Mouse (Mus musculus) urinary bladder, postnatal 36 days (tissue): Measurements from ENCODE around the gene Hsd11b2.

ENCODE experiments used
- DNase-seq, 2 experiments: peaks; one replicate each; pipeline ENCODE4 v3.0.0; 2022; ENCODE audit warnings: low spot score in 2 of 2, mixed read lengths in 1 of 2

The Hsd11b2 gene

GRCm38 (mm10) chr8:105484030-105484368, 34.6 kb upstream of the Hsd11b2 start:
- no peak for DNase-seq

GRCm38 (mm10) chr8:105484392-105484791, 34.2 kb upstream of the Hsd11b2 start:
- peak in 1 of 2 experiments; percentile 70 for DNase-seq

GRCm38 (mm10) chr8:105488082-105488481, 30.5 kb upstream of the Hsd11b2 start:
- DNase-seq, result no peak

DNA sequence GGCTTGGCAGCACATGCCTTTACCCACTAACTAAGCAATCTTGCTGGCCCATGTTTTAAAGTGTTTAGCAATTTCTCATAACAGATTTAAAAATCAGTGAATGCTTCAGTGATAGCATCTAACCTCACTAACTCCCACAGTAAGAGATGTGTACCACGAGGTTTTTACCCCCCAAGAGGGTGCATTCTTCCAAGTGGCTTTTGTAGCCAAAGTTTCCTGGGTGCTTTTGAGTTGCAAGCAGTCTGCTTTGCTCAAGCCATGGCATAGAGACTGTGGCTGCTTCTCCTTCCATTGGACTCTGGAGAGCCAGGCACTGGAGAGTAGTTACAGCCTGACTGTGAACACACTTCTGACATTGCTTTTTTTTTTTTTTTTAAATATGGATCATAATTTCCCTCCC, 29.3 kb upstream of the Hsd11b2 start:
- DNase-seq, result no peak

GRCm38 (mm10) chr8:105493495-105493894, 25.1 kb upstream of the Hsd11b2 start:
- no peak for DNase-seq

DNA sequence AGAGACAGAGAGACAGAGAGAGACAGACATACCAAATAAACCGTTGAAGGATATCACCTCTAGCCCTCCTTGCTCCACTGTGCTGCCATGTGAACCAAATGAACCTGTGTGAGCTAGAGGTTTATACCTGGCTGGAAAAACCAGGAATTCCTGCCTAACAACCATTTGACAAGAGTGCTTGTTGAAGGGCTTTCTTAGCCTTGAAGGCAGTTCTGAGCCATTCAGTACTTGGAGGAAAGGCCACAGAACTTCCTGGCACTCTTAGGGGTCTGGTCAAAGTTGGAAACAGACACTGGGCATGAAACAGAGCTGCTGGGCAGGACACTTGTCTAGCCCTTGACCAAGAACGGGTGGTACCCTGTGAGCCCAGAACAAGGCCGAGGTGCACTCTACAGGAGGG, 24.0 kb upstream of the Hsd11b2 start:
- DNase-seq, result no peak

GRCm38 (mm10) chr8:105495350-105496302, 22.9 kb upstream of the Hsd11b2 start:
- no peak for DNase-seq

- DNase-seq, result peak; percentile 85 to 89
Observed at GRCm38 (mm10) chr8:105496439-105497180, 21.9 kb upstream of the Hsd11b2 start, which contains the start of gene Zdhhc1. TSS of gene Zdhhc1 (minus strand) at chr8:105496902.

DNA sequence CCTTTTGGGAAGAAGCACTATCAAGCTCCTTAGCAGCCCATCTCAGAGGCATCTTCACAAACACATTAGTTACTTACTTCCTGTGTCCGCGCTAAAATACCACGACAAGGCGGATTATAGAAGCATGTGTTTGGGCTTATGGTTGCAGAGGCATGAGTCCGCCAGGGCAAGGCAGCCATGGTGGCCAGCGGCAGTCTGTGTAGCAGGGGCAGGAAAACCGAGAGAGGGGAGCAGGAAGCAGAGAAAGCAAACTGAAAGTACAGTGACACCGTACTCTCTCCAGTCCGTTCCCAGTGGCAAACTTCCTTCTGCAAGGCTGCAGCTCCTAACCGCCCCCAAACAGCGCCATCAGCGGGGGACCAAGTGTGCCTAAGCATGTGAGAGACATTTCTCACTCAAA, 18.8 kb upstream of the Hsd11b2 start:
- DNase-seq, result no peak

DNA sequence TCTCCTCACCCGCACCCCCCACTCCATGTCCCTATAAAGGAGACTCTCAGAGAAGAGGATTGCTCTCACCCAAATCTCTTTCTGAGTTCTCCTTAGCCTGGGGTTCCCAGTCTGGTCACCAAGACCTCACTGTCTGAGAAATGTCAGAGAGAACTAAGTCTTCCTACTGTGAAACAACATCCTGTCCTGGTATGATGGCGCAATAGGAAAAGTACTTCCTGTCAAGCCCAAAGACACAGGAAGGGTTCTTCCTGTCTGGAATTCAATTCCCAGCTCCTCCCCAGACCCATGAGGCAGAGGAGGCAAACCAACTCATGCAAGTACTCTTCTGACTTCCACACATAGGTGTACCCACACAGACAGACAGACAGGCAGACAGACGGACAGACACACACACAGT, 13.9 kb upstream of the Hsd11b2 start:
- no peak for DNase-seq

DNA sequence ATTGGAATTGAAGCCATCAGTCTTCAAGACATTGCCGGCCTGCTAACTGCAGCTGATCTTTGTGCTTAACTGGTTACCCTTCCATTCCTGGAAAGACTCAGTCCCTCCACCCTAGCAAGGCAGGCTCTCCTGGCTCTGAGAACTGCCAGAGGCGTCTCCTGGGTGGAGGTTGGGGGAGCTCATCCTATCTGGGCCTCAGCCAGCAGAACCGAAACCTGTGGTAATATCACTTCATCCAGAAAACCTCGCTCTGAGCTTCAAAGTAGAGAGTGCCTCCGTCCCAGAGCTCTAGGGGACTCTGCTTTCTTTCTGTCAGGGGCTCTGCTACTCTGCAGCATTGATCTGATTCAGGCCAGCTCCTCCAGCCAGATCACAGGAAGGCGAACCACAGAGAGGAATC, 11.6 kb upstream of the Hsd11b2 start:
- peak in 1 of 2 experiments; percentile 26 for DNase-seq

DNA sequence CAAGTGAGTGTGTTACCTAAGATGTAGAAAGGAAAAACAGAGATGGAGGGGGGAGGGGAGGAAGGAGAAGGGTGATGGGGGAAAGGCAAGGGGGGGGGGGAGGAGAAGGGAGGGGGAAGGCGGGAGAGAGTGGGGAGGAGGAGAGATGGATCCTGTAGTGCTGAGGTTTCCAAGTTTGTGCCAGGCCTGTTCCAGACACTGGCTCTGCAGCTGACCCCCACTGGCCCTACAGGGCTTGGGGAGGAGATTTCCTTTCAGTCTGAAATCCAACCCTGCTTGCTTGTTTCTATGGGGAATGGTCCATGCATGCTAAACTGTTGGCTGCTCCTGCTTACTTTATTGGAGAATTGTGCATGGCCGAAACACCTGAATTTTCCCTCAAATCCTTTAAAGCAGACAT, 9.8 kb upstream of the Hsd11b2 start:
- DNase-seq, result no peak

DNA sequence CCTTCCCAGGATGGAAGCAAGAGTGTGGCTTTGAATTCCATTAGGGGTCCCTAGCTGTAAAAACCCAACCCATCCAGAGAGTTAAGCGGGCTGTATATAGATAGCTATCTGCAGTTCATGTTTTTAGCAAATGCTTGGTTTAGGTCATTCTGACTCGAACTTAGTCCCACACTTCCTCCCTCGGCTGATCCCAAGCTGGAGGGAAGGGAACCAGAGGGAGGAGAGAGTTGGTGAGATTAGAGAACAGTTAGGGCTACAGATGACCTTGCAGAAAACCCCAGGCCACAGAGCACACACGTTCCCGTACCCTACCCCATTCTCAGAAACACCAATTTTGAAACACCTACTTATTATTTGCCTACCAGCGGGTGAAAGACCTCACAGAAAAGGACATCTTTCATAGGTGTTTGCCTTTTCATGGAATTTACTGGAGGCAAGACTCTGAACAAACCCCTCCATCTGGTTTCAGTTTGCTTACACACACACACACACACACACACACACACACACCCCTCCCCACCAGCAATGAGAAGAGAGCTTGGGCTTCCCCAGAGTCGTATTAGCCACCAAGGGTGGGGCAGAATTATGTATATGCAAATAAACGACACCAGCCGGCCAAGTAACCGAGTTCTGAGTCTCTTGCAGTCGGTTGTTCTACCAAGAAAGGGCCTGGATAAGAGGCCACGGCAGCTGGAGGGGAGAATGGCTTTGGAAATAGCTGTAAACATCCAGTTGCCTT, 8.4 kb upstream of the Hsd11b2 start:
- DNase-seq, result no peak

GRCm38 (mm10) chr8:105514194-105514593, 4.4 kb upstream of the Hsd11b2 start:
- DNase-seq, result no peak

- DNase-seq, result peak in 1 of 2 experiments; percentile 64
Observed at GRCm38 (mm10) chr8:105514656-105515055, 3.9 kb upstream of the Hsd11b2 start.

- peak; percentile 64 to 75 for DNase-seq
Observed at GRCm38 (mm10) chr8:105516018-105516645, 2.4 kb upstream of the Hsd11b2 start.

GRCm38 (mm10) chr8:105517346-105517745, 1.2 kb upstream of the Hsd11b2 start:
- no peak for DNase-seq

GRCm38 (mm10) chr8:105519591-105519990, 1.0 kb downstream of the Hsd11b2 start:
- DNase-seq, result no peak

DNA sequence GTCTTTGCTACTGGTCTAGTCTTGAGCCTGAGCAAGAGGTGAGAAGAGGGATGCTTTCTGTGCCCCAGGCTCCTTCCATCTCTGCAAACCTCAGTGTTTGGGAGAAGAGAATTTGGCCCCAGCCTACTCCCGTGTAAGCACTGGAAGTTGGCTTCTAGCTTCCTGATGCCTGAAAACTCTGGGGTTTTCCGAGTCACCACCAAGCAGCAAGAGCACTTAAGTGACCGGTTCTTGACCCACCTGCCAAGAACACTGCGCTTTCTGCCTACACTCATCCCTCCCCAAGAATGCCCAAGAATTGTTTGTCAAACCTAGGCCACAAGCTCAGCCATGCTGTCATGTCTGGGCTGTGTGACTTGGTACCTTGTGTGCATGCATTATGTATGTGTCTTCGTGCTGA, 2.0 kb downstream of the Hsd11b2 start:
- DNase-seq, result no peak

DNA sequence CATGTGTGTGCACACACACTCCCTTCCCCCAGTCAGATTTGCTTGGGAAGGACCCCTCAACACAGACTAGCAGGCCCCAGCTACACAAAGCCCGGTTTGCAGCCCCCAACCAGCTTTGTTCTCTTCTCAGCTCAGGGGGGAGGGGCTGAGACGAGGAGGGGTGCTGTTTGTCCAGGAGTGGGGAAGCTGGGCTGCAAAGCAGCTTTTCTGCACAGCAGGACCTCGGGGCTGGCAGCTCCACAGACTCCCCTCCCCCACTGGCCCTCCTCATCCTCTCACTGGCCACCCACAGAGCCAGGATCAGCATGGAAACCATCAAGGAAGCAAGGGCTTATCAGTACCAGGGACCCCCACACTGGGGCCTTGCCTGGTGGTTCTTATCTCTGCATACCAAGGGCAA, 2.5 kb downstream of the Hsd11b2 start:
- no peak for DNase-seq

DNA sequence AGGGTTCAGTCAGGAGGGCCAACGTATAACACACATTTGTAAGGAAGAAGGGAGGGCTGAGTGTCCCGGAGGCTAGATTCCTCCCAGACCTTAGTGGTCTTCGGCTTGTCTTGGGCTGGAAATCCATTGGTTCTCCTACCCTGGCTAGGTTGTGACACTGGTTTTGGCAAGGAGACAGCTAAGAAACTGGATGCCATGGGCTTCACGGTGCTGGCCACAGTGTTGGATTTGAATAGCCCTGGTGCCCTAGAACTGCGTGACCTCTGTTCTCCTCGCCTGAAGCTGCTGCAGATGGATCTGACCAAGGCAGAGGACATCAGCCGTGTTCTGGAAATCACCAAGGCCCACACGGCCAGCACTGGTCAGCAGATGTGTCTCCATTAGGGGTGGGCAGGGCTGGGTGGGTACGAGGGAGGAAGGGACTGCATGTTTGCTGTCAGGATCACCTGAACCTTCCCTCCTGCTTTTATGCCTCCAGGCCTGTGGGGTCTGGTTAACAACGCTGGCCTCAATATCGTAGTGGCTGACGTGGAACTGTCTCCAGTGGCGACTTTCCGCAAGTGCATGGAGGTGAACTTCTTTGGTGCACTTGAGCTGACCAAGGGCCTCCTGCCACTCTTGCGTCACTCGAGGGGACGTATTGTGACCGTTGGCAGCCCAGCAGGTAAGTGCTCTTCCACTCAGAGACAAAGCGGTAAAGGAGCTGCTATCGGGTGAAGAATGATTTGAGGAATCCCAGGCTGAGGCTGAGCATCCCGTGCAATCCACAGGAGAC, 3.6 kb downstream of the Hsd11b2 start:
- DNase-seq, result no peak
